Mouse (Mus musculus) neural tube, embryonic 13.5 days (tissue): ENCODE measurements around the gene Ildr2. TPM values are rescaled to one million over a fixed set of nuclear protein-coding genes. Genes with fewer than 3 reads are reported as not detected.
A peak's percentile ranks its signal among the peaks of the same experiment; 100 is the strongest.

Source experiments
- ATAC-seq: fragments of 200-750 bp; cut with Nextera tagmentation; 2 replicates; pipeline ENCODE4 v1.8.0; 2017; ENCODE audit warnings: low read depth, mild to moderate bottlenecking, moderate TSS enrichment, moderate library complexity
- H3K27ac ChIP-seq: fragments of 300-500 bp; sonication (generic); replicated peaks from 2 replicates; pipeline ENCODE4 v1.5.1; 2015; ENCODE audit warnings: moderate library complexity, mild to moderate bottlenecking, inconsistent platforms
- H3K27me3 ChIP-seq: fragments of 300-500 bp; sonication (generic); 2 replicates; pipeline ENCODE4 v1.6.1; 2015; ENCODE audit warnings: mild to moderate bottlenecking, inconsistent platforms
- H3K36me3 ChIP-seq: fragments of 300-500 bp; sonication (generic); 2 replicates; pipeline ENCODE4 v1.6.1; 2015; ENCODE audit warnings: mild to moderate bottlenecking, inconsistent platforms
- H3K4me1 ChIP-seq: fragments of 300-500 bp; sonication (generic); replicated peaks from 2 replicates; pipeline ENCODE4 v1.6.1; 2015; ENCODE audit warnings: inconsistent platforms
- H3K4me2 ChIP-seq: fragments of 300-500 bp; sonication (generic); 2 replicates; pipeline ENCODE4 v1.6.1; 2015; ENCODE audit warnings: inconsistent platforms, mild to moderate bottlenecking, moderate library complexity
- H3K4me3 ChIP-seq: fragments of 300-500 bp; sonication (generic); 2 replicates; pipeline ENCODE4 v1.5.1; 2015; ENCODE audit warnings: mild to moderate bottlenecking, inconsistent platforms
- H3K9ac ChIP-seq: fragments of 300-500 bp; sonication (generic); 2 replicates; pipeline ENCODE4 v1.6.1; 2015; ENCODE audit warnings: moderate library complexity, mild to moderate bottlenecking, inconsistent platforms
- H3K9me3 ChIP-seq: fragments of 300-500 bp; sonication (generic); 2 replicates; pipeline ENCODE4 v1.6.1; 2016; ENCODE audit warnings: inconsistent platforms
- WGBS: fragments of 180-500 bp; shearing (Covaris S2); methylation state at CpG from one replicate; pipeline ENCODE4 v1.1.7; 2015; 5-methylcytosine and 5-hydroxymethylcytosine counted together
- polyA plus RNA-seq: library from polyadenylated mRNA; unstranded; fragments of >200 nt; fragmentation: Nextera tagmentation; extraction: Ambion mirVana; gene quantifications from 2 replicates; pipeline ENCODE4 v1.2.1, GENCODE M21; 2015

The Ildr2 gene
- polyA plus RNA-seq, 1 experiment from 2014 or later = 2.3 TPM

- H3K9ac ChIP-seq = peak overlapping the region; percentile 79
- no peaks in the 10 kb centered on the region for H3K9me3 ChIP-seq
- peak; percentile 90 for ATAC-seq
- H3K4me3 ChIP-seq = peak overlapping the region; percentile 57
- peaks cover 17% of the 10 kb centered on the region for H3K4me1 ChIP-seq
- no peaks in the 10 kb centered on the region for H3K36me3 ChIP-seq
- peak overlapping the region; percentile 79 for H3K4me2 ChIP-seq
- peaks cover 16% of the 10 kb centered on the region for H3K27me3 ChIP-seq
- under 1% methylated on average over 94 of the region's 94 CpGs for WGBS
- peak overlapping the region; percentile 34; the same call in 1 of the 2 replicates for H3K27ac ChIP-seq
Observed at GRCm38 (mm10) chr1:166308851-166309715, 55.1 kb downstream of the Ildr2 start.

- H3K4me1 ChIP-seq = peaks cover 17% of the 10 kb centered on the region
- 65% methylated on average over 5 of the region's 5 CpGs for WGBS
- H3K36me3 ChIP-seq = no peaks in the 10 kb centered on the region
- peaks cover 16% of the 10 kb centered on the region for H3K27me3 ChIP-seq
- H3K4me3 ChIP-seq = no peak overlapping the region
- no peaks in the 10 kb centered on the region for H3K9me3 ChIP-seq
- no peak overlapping the region for H3K27ac ChIP-seq
- no peak overlapping the region for H3K9ac ChIP-seq
- no peak overlapping the region for H3K4me2 ChIP-seq
- no peak for ATAC-seq
Observed at GRCm38 (mm10) chr1:166311151-166311550, 57.2 kb downstream of the Ildr2 start.

GRCm38 (mm10) chr1:166313637-166314036 lies 59.7 kb downstream of the Ildr2 start:
- H3K4me3 ChIP-seq = no peak overlapping the region
- WGBS = 41% methylated on average over 1 of the region's 1 CpGs
- no peak overlapping the region for H3K27ac ChIP-seq
- H3K9ac ChIP-seq = no peak overlapping the region
- H3K4me2 ChIP-seq = no peak overlapping the region
- no peaks in the 10 kb centered on the region; the same call in 1 of the 2 replicates for H3K27me3 ChIP-seq
- H3K4me1 ChIP-seq = peaks cover 9% of the 10 kb centered on the region
- no peak for ATAC-seq
- H3K36me3 ChIP-seq = no peaks in the 10 kb centered on the region
- no peaks in the 10 kb centered on the region for H3K9me3 ChIP-seq

GRCm38 (mm10) chr1:166315706-166316105 lies 61.8 kb downstream of the Ildr2 start:
- WGBS = 88% methylated on average over 4 of the region's 4 CpGs
- Histone ChIP-seq H3K4me3 (no peak overlapping the region), H3K9me3 (no peaks in the 10 kb centered on the region), H3K27me3 (no peaks in the 10 kb centered on the region), H3K27ac (no peak overlapping the region), H3K4me1 (no peaks in the 10 kb centered on the region), H3K4me2 (no peak overlapping the region), H3K36me3 (no peaks in the 10 kb centered on the region), H3K9ac (no peak overlapping the region)
- ATAC-seq = no peak

- Histone ChIP-seq H3K9me3 (no peaks in the 10 kb centered on the region), H3K4me1 (no peaks in the 10 kb centered on the region), H3K4me3 (no peak overlapping the region), H3K27ac (no peak overlapping the region), H3K4me2 (no peak overlapping the region), H3K27me3 (no peaks in the 10 kb centered on the region), H3K9ac (no peak overlapping the region), H3K36me3 (no peaks in the 10 kb centered on the region)
- ATAC-seq = peak; percentile 23; the same call in 1 of the 2 replicates
- WGBS = 16% methylated on average over 4 of the region's 4 CpGs
Observed at GRCm38 (mm10) chr1:166319132-166319698, 65.3 kb downstream of the Ildr2 start.

- H3K9ac ChIP-seq = no peak overlapping the region
- no peak overlapping the region for H3K4me3 ChIP-seq
- WGBS = 70% methylated on average over 3 of the region's 3 CpGs
- no peaks in the 10 kb centered on the region for H3K27me3 ChIP-seq
- no peaks in the 10 kb centered on the region for H3K9me3 ChIP-seq
- H3K36me3 ChIP-seq = no peaks in the 10 kb centered on the region
- no peak overlapping the region for H3K4me2 ChIP-seq
- H3K4me1 ChIP-seq = no peaks in the 10 kb centered on the region
- ATAC-seq = no peak
- no peak overlapping the region for H3K27ac ChIP-seq
Observed at GRCm38 (mm10) chr1:166326421-166326820, 72.5 kb downstream of the Ildr2 start.

GRCm38 (mm10) chr1:166330752-166331151 lies 76.8 kb downstream of the Ildr2 start:
- Histone ChIP-seq H3K9ac (no peak overlapping the region), H3K4me2 (no peak overlapping the region), H3K27ac (no peak overlapping the region), H3K27me3 (no peaks in the 10 kb centered on the region), H3K4me1 (no peaks in the 10 kb centered on the region), H3K4me3 (no peak overlapping the region), H3K36me3 (no peaks in the 10 kb centered on the region), H3K9me3 (no peaks in the 10 kb centered on the region)
- WGBS = 63% methylated on average over 3 of the region's 3 CpGs
- ATAC-seq = no peak

- ATAC-seq = no peak
- WGBS = 89% methylated on average over 6 of the region's 6 CpGs
- no peaks in the 10 kb centered on the region for H3K36me3 ChIP-seq
Observed at GRCm38 (mm10) chr1:166339110-166339509, 85.2 kb downstream of the Ildr2 start.

GRCm38 (mm10) chr1:166342060-166342459 lies 88.1 kb downstream of the Ildr2 start:
- Histone ChIP-seq H3K9ac (no peak overlapping the region), H3K4me1 (peaks cover 8% of the 10 kb centered on the region), H3K36me3 (no peaks in the 10 kb centered on the region), H3K27me3 (peaks cover 35% of the 10 kb centered on the region), H3K27ac (no peak overlapping the region), H3K4me2 (no peak overlapping the region), H3K4me3 (no peak overlapping the region), H3K9me3 (no peaks in the 10 kb centered on the region)
- ATAC-seq = no peak
- 75% methylated on average over 2 of the region's 2 CpGs for WGBS

More at GRCm38 (mm10) chr1:166339110-166339509, 85.2 kb downstream of the Ildr2 start:
- H3K27ac ChIP-seq = no peak overlapping the region
- peaks cover 18% of the 10 kb centered on the region; the same call in 1 of the 2 replicates for H3K27me3 ChIP-seq
- no peak overlapping the region for H3K4me3 ChIP-seq
- H3K9me3 ChIP-seq = no peaks in the 10 kb centered on the region
- peaks cover 1% of the 10 kb centered on the region for H3K4me1 ChIP-seq
- H3K9ac ChIP-seq = no peak overlapping the region
- H3K4me2 ChIP-seq = no peak overlapping the region

GRCm38 (mm10) chr1:166342539-166342938 lies 88.6 kb downstream of the Ildr2 start:
- no peak overlapping the region for H3K9ac ChIP-seq
- peaks cover 8% of the 10 kb centered on the region for H3K4me1 ChIP-seq
- peaks cover 35% of the 10 kb centered on the region for H3K27me3 ChIP-seq
- no peaks in the 10 kb centered on the region for H3K9me3 ChIP-seq
- no peak overlapping the region for H3K27ac ChIP-seq
- no peak overlapping the region for H3K4me2 ChIP-seq
- no peak for ATAC-seq
- no peaks in the 10 kb centered on the region for H3K36me3 ChIP-seq
- WGBS = 79% methylated on average over 1 of the region's 1 CpGs
- no peak overlapping the region for H3K4me3 ChIP-seq

- H3K4me3 ChIP-seq = no peak overlapping the region
- H3K9ac ChIP-seq = no peak overlapping the region
- WGBS = 33% methylated on average over 5 of the region's 5 CpGs
- no peaks in the 10 kb centered on the region for H3K9me3 ChIP-seq
- peaks cover 8% of the 10 kb centered on the region for H3K4me1 ChIP-seq
- H3K27me3 ChIP-seq = peaks cover 41% of the 10 kb centered on the region
- H3K36me3 ChIP-seq = no peaks in the 10 kb centered on the region
- H3K4me2 ChIP-seq = no peak overlapping the region
- ATAC-seq = no peak
- no peak overlapping the region for H3K27ac ChIP-seq
Observed at GRCm38 (mm10) chr1:166343586-166343985, 89.6 kb downstream of the Ildr2 start.

GRCm38 (mm10) chr1:166344300-166345077 lies 90.5 kb downstream of the Ildr2 start:
- Histone ChIP-seq H3K9ac (no peak overlapping the region), H3K27ac (no peak overlapping the region), H3K9me3 (no peaks in the 10 kb centered on the region), H3K27me3 (peaks cover 41% of the 10 kb centered on the region), H3K36me3 (no peaks in the 10 kb centered on the region), H3K4me3 (no peak overlapping the region), H3K4me1 (peaks cover 8% of the 10 kb centered on the region), H3K4me2 (no peak overlapping the region)
- 32% methylated on average over 8 of the region's 8 CpGs for WGBS
- ATAC-seq = peak; percentile 80
